Mouse (Mus musculus) frontal cortex, postnatal 10 days (tissue): ENCODE measurements around the gene Spcs1.
A peak's percentile ranks its signal among the peaks of the same experiment; 100 is the strongest.

Experiments
- DNase-seq, 2 experiments: peaks; one replicate each; pipeline ENCODE4 v3.0.0; 2022; ENCODE audit warnings: low spot score in 2 of 2, mixed read lengths in 1 of 2

The Spcs1 gene

GRCm38 (mm10) chr14:30951154-30951825, 50.2 kb downstream of the Spcs1 start, which contains the start of gene Nek4:
Gene Nek4 (plus strand): TSS chr14:30951377.
- DNase-seq: peak; percentile 95 to 96

- no peak for DNase-seq
These were observed 51.5 kb downstream of the Spcs1 start for GRCm38 (mm10) chr14:30949986-30950385.
